ENCODE assay signal across 14 mouse cellular contexts in the genomic region with DNA sequence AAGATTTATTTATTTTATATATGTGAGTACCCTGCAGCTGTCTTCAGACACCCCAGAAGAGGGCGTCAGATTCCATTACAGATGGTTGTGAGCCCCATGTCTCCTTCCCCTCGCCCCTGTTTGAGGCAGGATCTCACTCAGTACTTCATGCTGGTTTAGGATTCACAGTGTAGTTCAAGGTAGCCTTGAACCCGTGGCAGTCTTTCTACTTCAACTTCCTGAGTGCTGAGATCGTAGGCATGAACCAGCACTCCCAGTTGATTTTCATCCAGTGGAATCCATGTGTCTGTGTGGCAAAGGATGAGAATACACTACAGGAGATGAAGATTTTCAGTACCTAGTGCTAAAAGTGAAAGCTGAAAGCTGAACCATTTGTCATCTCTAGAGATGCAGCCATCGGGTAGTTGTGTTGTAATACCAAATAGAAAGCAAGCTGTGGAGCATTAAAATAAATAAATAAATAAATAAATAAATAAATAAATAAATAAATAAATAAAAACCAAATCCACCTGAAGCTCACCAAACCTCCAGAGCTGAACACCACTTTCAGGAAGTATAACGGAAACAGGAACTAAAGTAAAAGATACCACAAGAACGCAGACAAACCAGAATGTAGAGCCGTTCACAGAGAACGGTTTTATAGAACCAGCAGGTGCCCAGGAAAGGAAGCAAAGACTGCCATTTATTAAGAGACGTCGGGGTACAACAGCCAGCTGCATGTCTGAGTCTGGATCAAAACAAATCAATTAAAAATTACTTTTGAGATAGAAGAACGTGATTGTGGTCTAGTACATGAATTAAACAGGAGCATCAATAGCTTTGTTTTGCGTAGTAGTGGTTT. TPM values are rescaled to one million over a fixed set of nuclear protein-coding genes. Genes with fewer than 3 reads are reported as not detected.
DNase-seq lines count a peak whose midpoint lies in the region; ATAC-seq and TF ChIP-seq lines count a peak whose summit lies in the region.
"Had no signal": no experiment of that assay in that cellular context is flagged by ENCODE, and none has a peak within 500 bp of the region (broad histone marks: within the 10 kb centered on the region; RNA-seq: fewer than 3 reads in every experiment).

No protein-coding gene starts in this region.

- WGBS in liver, embryonic 12.5 days (ENCODE audit: insufficient replicate concordance) = 35% methylated on average over 13 of the region's 13 CpGs
- WGBS in midbrain, embryonic 14.5 days = 82% methylated on average over 13 of the region's 13 CpGs

- DNase-seq in left cerebral cortex, adult 2 months (ENCODE audit: extremely low spot score in 1 of 2, low spot score in 2 of 2) = no peak
- DNase-seq in left cerebral cortex, postnatal 25 days (ENCODE audit: low spot score in 2 of 2) = no peak
- peak; percentile 87 for DNase-seq in MEL (ENCODE audit: low read depth, low spot score)
- peak; percentile 19 to 25 for DNase-seq in thymus, postnatal 10 days (ENCODE audit: low spot score in 2 of 2)
- no peak for DNase-seq in midbrain, embryonic 14.5 days
- DNase-seq in adrenal gland, adult (ENCODE audit: inconsistent age in 2 of 2, low spot score in 1 of 2) = no peak
- DNase-seq in frontal cortex, adult 2 months (ENCODE audit: extremely low spot score in 1 of 2, low spot score in 1 of 2) = no peak
- DNase-seq: kidney, postnatal 10 days; liver, embryonic 13.5 days had no signal

- H3K27ac ChIP-seq in left cerebral cortex, adult 2 months = no peak overlapping the region
- peak overlapping the region; percentile 86 for H3K27ac ChIP-seq in MEL (ENCODE audit: control insufficient read depth, low read depth, low read length)
- H3K27ac ChIP-seq in liver, embryonic 12.5 days = no peak overlapping the region
- H3K27ac ChIP-seq in midbrain, embryonic 14.5 days (replicated peaks; ENCODE audit: low read depth, low read length) = no peak overlapping the region
- H3K27ac ChIP-seq: hindbrain, embryonic 13.5 days; liver, embryonic 13.5 days; midbrain, embryonic 12.5 days had no signal

- no peaks in the 10 kb centered on the region for H3K9me3 ChIP-seq in MEL (replicated peaks; ENCODE audit: insufficient read depth, low read length)
- H3K9me3 ChIP-seq in liver, embryonic 12.5 days (replicated peaks) = no peaks in the 10 kb centered on the region
- H3K9me3 ChIP-seq in midbrain, embryonic 14.5 days (ENCODE audit: control insufficient read depth, low read length) = no peaks in the 10 kb centered on the region
- H3K9me3 ChIP-seq: heart, embryonic 12.5 days; hindbrain, embryonic 13.5 days; liver, embryonic 13.5 days; midbrain, embryonic 12.5 days had no signal

- TF ChIP-seq RAD21 in MEL (IDR thresholded peaks at IDR 0.05; ENCODE audit: low read depth, low read length) = peak; percentile 64

- H3K79me2 ChIP-seq in MEL (ENCODE audit: control insufficient read depth, insufficient read depth, low read length, poor library complexity) = peaks cover 5% of the 10 kb centered on the region

- peak in 1 of 2 experiments; percentile 22; a peak in 1 of 4 replicates for TF ChIP-seq EP300 in MEL (IDR thresholded peaks at IDR 0.05; ENCODE audit: low read depth in 1 of 2, low read length in 2 of 2)

- intact Hi-C loops in left cerebral cortex, adult 2 months (cut with DNase I) = loop anchor here (2.0 kb wide), 1 partner anchor 183 kb away; no protein-coding TSS in a partner anchor
- intact Hi-C loops in left cerebral cortex, postnatal 25 days (cut with DNase I) = loop anchor here (5.0 kb wide), 1 partner anchor 284 kb away; no protein-coding TSS in a partner anchor

- H3K27me3 ChIP-seq in MEL (ENCODE audit: control insufficient read depth in 1 of 2, insufficient read depth in 2 of 2, low read length in 2 of 2) = no peaks in the 10 kb centered on the region
- H3K27me3 ChIP-seq in liver, embryonic 12.5 days (replicated peaks) = no peaks in the 10 kb centered on the region
- no peaks in the 10 kb centered on the region for H3K27me3 ChIP-seq in midbrain, embryonic 14.5 days (ENCODE audit: control insufficient read depth, insufficient read depth, low read length)
- H3K27me3 ChIP-seq: heart, embryonic 12.5 days; hindbrain, embryonic 13.5 days; liver, embryonic 13.5 days; midbrain, embryonic 12.5 days had no signal

- H3K9ac ChIP-seq in MEL (ENCODE audit: control insufficient read depth, low read depth, low read length, poor library complexity, severe bottlenecking) = peak overlapping the region; percentile 68
- H3K9ac ChIP-seq in liver, embryonic 12.5 days = no peak overlapping the region
- no peak overlapping the region for H3K9ac ChIP-seq in midbrain, embryonic 14.5 days (replicated peaks; ENCODE audit: low read length)
- H3K9ac ChIP-seq: heart, embryonic 12.5 days; hindbrain, embryonic 13.5 days; liver, embryonic 13.5 days; midbrain, embryonic 12.5 days had no signal

- peak in 1 of 2 experiments; percentile 77; a peak in 2 of 4 replicates for TF ChIP-seq POLR2A in MEL (IDR thresholded peaks at IDR 0.05; ENCODE audit: control insufficient read depth in 1 of 2, insufficient read depth in 1 of 2, low read depth in 1 of 2, low read length in 2 of 2, poor library complexity in 1 of 2)

- peak overlapping the region; percentile 28 for H3K4me2 ChIP-seq in liver, embryonic 12.5 days
- no peak overlapping the region for H3K4me2 ChIP-seq in midbrain, embryonic 14.5 days (ENCODE audit: low read length)
- H3K4me2 ChIP-seq: heart, embryonic 12.5 days; hindbrain, embryonic 13.5 days; liver, embryonic 13.5 days; midbrain, embryonic 12.5 days had no signal

- peaks cover 1 to 30% of the 10 kb centered on the region in 2 experiments; a peak in 3 of 4 replicates for H3K36me3 ChIP-seq in MEL (ENCODE audit: control insufficient read depth in 1 of 2, insufficient read depth in 2 of 2, low read length in 2 of 2)
- H3K36me3 ChIP-seq in liver, embryonic 12.5 days = peaks cover 23% of the 10 kb centered on the region
- H3K36me3 ChIP-seq in midbrain, embryonic 14.5 days (ENCODE audit: control insufficient read depth, insufficient read depth, low read length) = peaks cover 6% of the 10 kb centered on the region

- H3K4me3 ChIP-seq in left cerebral cortex, adult 2 months = no peak overlapping the region
- H3K4me3 ChIP-seq in MEL (ENCODE audit: control insufficient read depth in 1 of 2, insufficient read depth in 1 of 2, low read depth in 2 of 2, low read length in 2 of 2) = peak overlapping the region; percentile 7 to 55
- H3K4me3 ChIP-seq in liver, embryonic 12.5 days = no peak overlapping the region
- no peak overlapping the region for H3K4me3 ChIP-seq in midbrain, embryonic 14.5 days (replicated peaks; ENCODE audit: low read depth, low read length)
- H3K4me3 ChIP-seq: heart, embryonic 12.5 days; hindbrain, embryonic 13.5 days; liver, embryonic 13.5 days; midbrain, embryonic 12.5 days had no signal

- H3K4me1 ChIP-seq in MEL (ENCODE audit: control insufficient read depth in 1 of 2, insufficient read depth in 2 of 2, low read length in 2 of 2) = peaks cover 24 to 32% of the 10 kb centered on the region in 2 experiments
- peaks cover 6% of the 10 kb centered on the region for H3K4me1 ChIP-seq in liver, embryonic 12.5 days
- H3K4me1 ChIP-seq in midbrain, embryonic 14.5 days (ENCODE audit: control insufficient read depth, insufficient read depth, low read length) = no peaks in the 10 kb centered on the region
- H3K4me1 ChIP-seq: heart, embryonic 12.5 days; hindbrain, embryonic 13.5 days; midbrain, embryonic 12.5 days had no signal

- TF ChIP-seq CTCF in left cerebral cortex, adult 2 months (IDR thresholded peaks at IDR 0.05) = peak; percentile 2; the same call in 1 of the 2 replicates
- TF ChIP-seq CTCF in MEL (IDR thresholded peaks at IDR 0.05 in 2 of 3, conservative IDR thresholded peaks at IDR 0.05 in 1 of 3; ENCODE audit: control insufficient read depth in 1 of 3, insufficient read depth in 1 of 3, low read depth in 2 of 3, low read length in 3 of 3, poor library complexity in 1 of 3, severe bottlenecking in 1 of 3) = peak in 2 of 3 experiments; percentile 42 to 61; a peak in 4 of 6 replicates

- ATAC-seq in liver, embryonic 12.5 days = no peak
- no peak for ATAC-seq in midbrain, embryonic 14.5 days (ENCODE audit: low FRiP score, low TSS enrichment)

RNA-seq across cellular contexts. Expression of a gene that starts 6.9 kb away (rescaled TPM):
- total RNA-seq in left cerebral cortex, adult 2 months (2021) = 1 to 10 TPM; 2.1 to 2.2 TPM
- 1 to 10 TPM; 2.0 to 2.2 TPM for total RNA-seq in left cerebral cortex, postnatal 25 days (2021)
- 1.7 and 2.1 TPM in 2 replicates for total RNA-seq in MEL (2012; rRNA removed)
- polyA plus RNA-seq in MEL (2012; ENCODE audit: insufficient read depth in 1 of 2, insufficient read length in 2 of 2, low read depth in 1 of 2, low replicate concordance in 2 of 2, missing spikeins in 1 of 2) = 1 to 10 TPM in 1 of 2 experiments, not detected in 1; 1.3 TPM
- 0.07 and 0.17 TPM in 2 replicates for polyA plus RNA-seq in liver, embryonic 12.5 days (2016; fragmentation: Nextera tagmentation; extraction: Ambion mirVana)
- polyA plus RNA-seq in midbrain, embryonic 14.5 days (2014; fragmentation: Nextera tagmentation; extraction: Ambion mirVana) = 0.18 TPM in 1 of 2 replicates, not detected in the other
- 1.6 and 2.0 TPM in 2 replicates for polyA plus RNA-seq in frontal cortex, adult 2 months (2012; rRNA removed)

RNA-seq across cellular contexts. Expression of a gene that starts 11.1 kb away (rescaled TPM):
- 10 to 100 TPM; 32.9 to 34.2 TPM for total RNA-seq in left cerebral cortex, adult 2 months (2021)
- 10 to 100 TPM; 30.9 to 32.5 TPM for total RNA-seq in left cerebral cortex, postnatal 25 days (2021)
- 50.6 and 57.8 TPM in 2 replicates for total RNA-seq in MEL (2012; rRNA removed)
- 10 to 100 TPM in 1 of 2 experiments, not detected in 1; 56.5 TPM for polyA plus RNA-seq in MEL (2012; ENCODE audit: insufficient read depth in 1 of 2, insufficient read length in 2 of 2, low read depth in 1 of 2, low replicate concordance in 2 of 2, missing spikeins in 1 of 2)
- 66.0 and 71.2 TPM in 2 replicates for polyA plus RNA-seq in liver, embryonic 12.5 days (2016; fragmentation: Nextera tagmentation; extraction: Ambion mirVana)
- 68.3 and 74.3 TPM in 2 replicates for polyA plus RNA-seq in midbrain, embryonic 14.5 days (2014; fragmentation: Nextera tagmentation; extraction: Ambion mirVana)
- 31.8 and 32.2 TPM in 2 replicates for polyA plus RNA-seq in frontal cortex, adult 2 months (2012; rRNA removed)

RNA-seq across cellular contexts. Expression of a gene that starts 51.5 kb away (rescaled TPM):
- total RNA-seq in left cerebral cortex, adult 2 months (2021) = not detected
- not detected for total RNA-seq in left cerebral cortex, postnatal 25 days (2021)
- not detected in 2 replicates for total RNA-seq in MEL (2012; rRNA removed)
- not detected for polyA plus RNA-seq in MEL (2012; ENCODE audit: insufficient read depth in 1 of 2, insufficient read length in 2 of 2, low read depth in 1 of 2, low replicate concordance in 2 of 2, missing spikeins in 1 of 2)
- polyA plus RNA-seq in liver, embryonic 12.5 days (2016; fragmentation: Nextera tagmentation; extraction: Ambion mirVana) = not detected in 2 replicates
- not detected in 2 replicates for polyA plus RNA-seq in midbrain, embryonic 14.5 days (2014; fragmentation: Nextera tagmentation; extraction: Ambion mirVana)
- polyA plus RNA-seq in frontal cortex, adult 2 months (2012; rRNA removed) = not detected in 2 replicates
- total RNA-seq: left cerebral cortex, adult 18-20 months had no signal
- polyA plus RNA-seq: heart, embryonic 12.5 days; hindbrain, embryonic 13.5 days; liver, embryonic 13.5 days; midbrain, embryonic 12.5 days had no signal

RNA-seq across cellular contexts. Expression of a gene that starts 58.5 kb away (rescaled TPM):
- under 1 TPM; 0.16 to 0.23 TPM for total RNA-seq in left cerebral cortex, adult 2 months (2021)
- total RNA-seq in left cerebral cortex, postnatal 25 days (2021) = under 1 TPM; 0.28 to 0.32 TPM
- total RNA-seq in MEL (2012; rRNA removed) = not detected in 2 replicates
- not detected for polyA plus RNA-seq in MEL (2012; ENCODE audit: insufficient read depth in 1 of 2, insufficient read length in 2 of 2, low read depth in 1 of 2, low replicate concordance in 2 of 2, missing spikeins in 1 of 2)
- polyA plus RNA-seq in liver, embryonic 12.5 days (2016; fragmentation: Nextera tagmentation; extraction: Ambion mirVana) = not detected in 2 replicates
- polyA plus RNA-seq in midbrain, embryonic 14.5 days (2014; fragmentation: Nextera tagmentation; extraction: Ambion mirVana) = not detected in 2 replicates
- 0.20 and 0.36 TPM in 2 replicates for polyA plus RNA-seq in frontal cortex, adult 2 months (2012; rRNA removed)
- polyA plus RNA-seq: heart, embryonic 12.5 days; hindbrain, embryonic 13.5 days had no signal

Comparison
In these comparisons a context has a peak if more than half of its experiments do, and no peak if none do; other contexts are left out.
1. DNase-seq: peak in MEL (single experiment) and thymus, postnatal 10 days (2 of 2); none in left cerebral cortex, adult 2 months (0 of 2), left cerebral cortex, postnatal 25 days (0 of 2), midbrain, embryonic 14.5 days (single experiment), adrenal gland, adult (0 of 2) and frontal cortex, adult 2 months (0 of 2).
2. H3K4me3 ChIP-seq: peak in MEL (2 of 2); none in left cerebral cortex, adult 2 months (single experiment), liver, embryonic 12.5 days (single experiment) and midbrain, embryonic 14.5 days (single experiment).